Mouse (Mus musculus) lung, adult 10 weeks (tissue): ENCODE data around the gene Habp4. TPM values are rescaled to one million over a fixed set of nuclear protein-coding genes. Genes with fewer than 3 reads are reported as not detected.

Experiments
- polyA plus RNA-seq: library from polyadenylated mRNA; stranded (reverse); fragments of 350-450 nt; fragmentation: Illumina TruSeq; extraction: RNeasy Lipid Tissue Mini Kit (QIAGEN cat#74804); gene quantifications from one replicate; pipeline ENCODE4 v1.2.3, GENCODE M21; 2014; ENCODE audit warnings: low read depth, low replicate concordance; ENCODE audit not compliant: insufficient read depth

Habp4 gene
- polyA plus RNA-seq = 24.6 TPM

DNA sequence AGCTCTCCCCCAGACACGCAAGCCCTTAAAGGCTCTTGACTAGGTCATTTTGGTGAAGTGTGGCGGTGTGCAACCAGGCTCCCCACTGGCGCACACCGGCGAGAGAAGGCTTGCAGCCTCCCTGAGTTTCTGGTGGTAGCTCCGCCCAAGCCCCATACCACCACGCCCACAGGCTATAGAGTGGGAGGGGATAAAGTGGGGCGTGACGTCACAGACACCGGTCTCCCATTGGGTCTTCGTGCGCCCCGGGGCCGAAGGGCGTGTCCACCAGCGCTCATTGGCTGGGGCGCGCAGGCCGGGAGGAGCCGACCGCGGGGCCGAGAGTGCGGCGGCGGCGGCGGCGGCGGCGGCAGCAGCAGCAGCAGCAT, at the start of gene Habp4:
Gene Habp4, plus strand, starts transcription at position 277 of the 368 bp plus-strand sequence.

DNA sequence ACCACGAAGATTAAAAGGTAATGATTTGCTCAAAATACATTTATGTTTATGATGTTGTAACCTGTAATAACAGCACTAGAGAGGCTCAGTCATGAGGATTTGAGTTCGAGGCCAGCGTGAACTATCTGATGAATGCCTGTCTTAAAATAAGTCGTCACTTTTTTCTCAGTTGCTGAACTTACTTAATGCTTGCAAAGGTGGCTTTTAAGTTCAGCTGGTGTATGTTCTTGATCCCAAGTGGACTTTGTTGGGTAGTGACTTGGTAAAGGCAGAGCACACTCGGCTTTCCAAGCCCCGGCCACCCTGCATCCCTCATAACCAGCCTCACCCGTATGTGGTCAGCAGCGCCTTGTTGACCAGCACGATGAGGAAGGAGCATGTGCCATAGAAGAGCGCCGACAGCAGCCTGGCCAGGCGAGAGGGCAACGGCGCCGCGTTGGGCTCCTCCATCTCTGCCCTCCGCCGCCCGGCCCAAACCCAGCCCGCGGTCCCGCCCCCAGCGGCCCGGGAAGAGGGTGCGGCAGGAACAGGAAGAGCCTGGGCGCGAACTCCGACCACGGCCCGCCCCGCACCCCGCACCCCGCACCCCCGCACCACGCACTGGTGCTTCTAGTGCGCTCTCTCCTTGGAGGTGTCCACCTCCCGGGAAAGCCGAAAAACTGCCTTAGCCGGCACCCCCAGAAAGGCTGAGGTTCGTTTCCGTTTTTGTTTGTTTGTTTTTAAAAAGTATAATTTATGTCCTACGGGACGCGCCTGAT, 32.6 kb upstream of the Habp4 start, which contains the start of gene Slc35d2:
Gene Slc35d2, minus strand, starts transcription at position 511 of the 758 bp plus-strand sequence.

DNA sequence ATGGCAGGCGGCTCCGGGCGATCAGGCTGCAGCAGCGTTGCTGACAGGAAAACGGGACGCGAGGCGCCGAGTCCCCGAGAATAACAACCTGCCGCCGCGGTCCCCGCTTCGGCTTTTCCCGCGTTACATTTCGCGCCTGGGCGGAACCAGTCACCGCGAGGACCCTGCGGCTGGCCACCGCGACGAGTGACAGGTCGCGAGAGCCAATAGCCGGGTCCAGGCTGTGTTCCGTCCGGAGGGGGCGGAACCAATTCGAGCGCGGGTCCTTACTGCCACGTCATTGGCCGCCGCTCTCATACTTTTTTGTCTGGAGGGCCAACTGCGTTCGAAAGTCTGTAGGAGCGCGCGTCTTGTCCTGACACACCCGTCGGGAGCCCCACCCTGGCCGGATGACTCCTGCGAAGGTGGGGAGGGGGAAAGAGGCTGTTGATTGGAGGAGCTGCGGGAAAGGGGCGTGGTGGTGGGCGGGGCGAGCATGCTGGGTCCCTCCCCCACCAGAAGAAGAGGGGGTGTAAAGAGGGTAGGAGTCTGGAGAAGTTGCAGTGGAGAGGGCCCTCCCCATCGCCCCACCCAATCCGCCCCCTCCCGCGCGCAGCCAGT, 8.4 kb upstream of the Habp4 start, which contains the start of gene Zfp367:
Gene Zfp367, minus strand, starts transcription at position 120 of the 600 bp plus-strand sequence.

Other genes with a start within 250 kb of the Habp4 start
- gene Hsd17b3, start 72.6 kb upstream of the Habp4 start, polyA plus RNA-seq = not detected
- gene Slc35d2, start 32.5 kb upstream of the Habp4 start, polyA plus RNA-seq = 4.5 TPM
- gene Zfp367, start 8.6 kb upstream of the Habp4 start, polyA plus RNA-seq = 13.8 TPM
- 2.9 TPM for gene Cdc14b, start 113.5 kb downstream of the Habp4 start, polyA plus RNA-seq
- gene Aaed1, start 150.9 kb downstream of the Habp4 start, polyA plus RNA-seq = 49.4 TPM
- gene Ctsl, start 209.1 kb downstream of the Habp4 start, polyA plus RNA-seq = 197 TPM